Mouse (Mus musculus): ENCODE results near the gene Gfi1.

DNA sequence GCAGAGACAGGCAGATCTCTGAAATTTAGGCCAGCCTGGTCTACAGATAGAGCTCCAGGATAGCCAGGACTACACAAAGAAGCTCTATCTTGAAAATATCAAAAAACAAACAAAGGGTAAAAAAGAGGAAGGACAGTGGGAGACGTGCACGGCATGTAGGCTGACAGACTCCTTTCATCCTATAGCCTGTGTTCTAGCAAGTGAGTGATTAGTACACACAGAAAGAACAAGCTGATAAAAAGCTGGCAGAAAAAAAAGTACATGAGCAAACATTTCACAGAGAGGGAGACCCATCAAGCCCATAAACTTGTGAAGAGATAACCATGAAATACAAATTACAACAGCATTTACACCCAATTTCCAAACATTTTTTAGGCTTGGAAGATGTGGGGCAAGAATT, 14.1 kb downstream of the Gfi1 start:
- no peak for TF ChIP-seq POLR2A (IDR thresholded peaks at IDR 0.05; ENCODE audit: control insufficient read depth, low read depth, low read length)
- no peak for TF ChIP-seq CTCF (IDR thresholded peaks at IDR 0.05; ENCODE audit: control insufficient read depth, insufficient read depth, insufficient replicate concordance, low read depth, low read length)
